Mouse (Mus musculus): ENCODE data around the gene Stx1b. TPM values are rescaled to one million over a fixed set of nuclear protein-coding genes. Genes with fewer than 3 reads are reported as not detected.

The Stx1b gene
- polyA plus RNA-seq (2016; fragmentation: Nextera tagmentation; extraction: Ambion mirVana), result 0.20 and 0.56 TPM in 2 replicates

- 9% methylated on average over 35 of the region's 38 CpGs for WGBS (ENCODE audit: insufficient replicate concordance)
- Histone ChIP-seq H3K9ac (peak within 1 kb of the TSS; percentile 28; the same call in 1 of the 2 replicates), H3K27me3 (replicated peaks) (peaks cover 39% of the 10 kb centered on the region), H3K4me1 (0 out of 2 replicates have a peak, but pooled peaks cover 20% of the 10 kb centered on the region), H3K9me3 (replicated peaks) (no peaks in the 10 kb centered on the region), H3K4me3 (peak within 1 kb of the TSS; percentile 47), H3K4me2 (peak within 1 kb of the TSS; percentile 55), H3K36me3 (no peaks in the 10 kb centered on the region), H3K27ac (no peak within 1 kb of the TSS)
- ATAC-seq, result no peak
These were observed at the start of gene Stx1b, which contains the start of gene Stx4a for GRCm38 (mm10) chr7:127824176-127824871. Gene Stx1b, minus strand, starts transcription at chr7:127824549. Gene Stx4a, plus strand, starts transcription at chr7:127824294.

- no peaks in the 10 kb centered on the region for H3K27me3 ChIP-seq (replicated peaks)
- no peak overlapping the region for H3K4me2 ChIP-seq
- no peak overlapping the region for H3K4me3 ChIP-seq
- H3K9me3 ChIP-seq (replicated peaks), result no peaks in the 10 kb centered on the region
- no peak for ATAC-seq
- no peak overlapping the region for H3K27ac ChIP-seq
- WGBS (ENCODE audit: insufficient replicate concordance), result 63% methylated on average over 5 of the region's 5 CpGs
- H3K36me3 ChIP-seq, result peaks cover 66% of the 10 kb centered on the region
- H3K9ac ChIP-seq, result no peak overlapping the region
- peaks cover 49% of the 10 kb centered on the region for H3K4me1 ChIP-seq
These were observed 45.9 kb upstream of the Stx1b start for GRCm38 (mm10) chr7:127870136-127870821.

GRCm38 (mm10) chr7:127869149-127869810 is 44.9 kb upstream of the Stx1b start:
- Histone ChIP-seq H3K4me3 (no peak overlapping the region), H3K36me3 (peaks cover 74% of the 10 kb centered on the region), H3K4me1 (peaks cover 39% of the 10 kb centered on the region), H3K9ac (no peak overlapping the region), H3K27me3 (replicated peaks) (no peaks in the 10 kb centered on the region), H3K9me3 (replicated peaks) (no peaks in the 10 kb centered on the region), H3K27ac (no peak overlapping the region), H3K4me2 (no peak overlapping the region)
- no peak for ATAC-seq
- WGBS (ENCODE audit: insufficient replicate concordance), result 84% methylated on average over 3 of the region's 3 CpGs

GRCm38 (mm10) chr7:127867641-127868040 is 43.3 kb upstream of the Stx1b start:
- ATAC-seq, result no peak
- Histone ChIP-seq H3K36me3 (peaks cover 62% of the 10 kb centered on the region), H3K9ac (no peak overlapping the region)

GRCm38 (mm10) chr7:127866434-127866833 is 42.1 kb upstream of the Stx1b start:
- 89% methylated on average over 12 of the region's 12 CpGs for WGBS (ENCODE audit: insufficient replicate concordance)
- H3K27ac ChIP-seq, result no peak overlapping the region
- H3K27me3 ChIP-seq (replicated peaks), result no peaks in the 10 kb centered on the region
- no peak overlapping the region for H3K9ac ChIP-seq
- no peak for ATAC-seq
- no peak overlapping the region for H3K4me3 ChIP-seq
- no peak overlapping the region for H3K4me2 ChIP-seq
- H3K4me1 ChIP-seq, result peaks cover 14% of the 10 kb centered on the region
- H3K36me3 ChIP-seq, result peaks cover 52% of the 10 kb centered on the region
- no peaks in the 10 kb centered on the region for H3K9me3 ChIP-seq (replicated peaks)

More at GRCm38 (mm10) chr7:127867641-127868040, 43.3 kb upstream of the Stx1b start:
- peaks cover 25% of the 10 kb centered on the region for H3K4me1 ChIP-seq
- H3K4me2 ChIP-seq, result no peak overlapping the region
- no peak overlapping the region for H3K4me3 ChIP-seq
- H3K27ac ChIP-seq, result no peak overlapping the region
- H3K27me3 ChIP-seq (replicated peaks), result no peaks in the 10 kb centered on the region
- H3K9me3 ChIP-seq (replicated peaks), result no peaks in the 10 kb centered on the region
- 92% methylated on average over 18 of the region's 18 CpGs for WGBS (ENCODE audit: insufficient replicate concordance)

GRCm38 (mm10) chr7:127858258-127858657 is 33.9 kb upstream of the Stx1b start:
- peak; percentile 69 for ATAC-seq
- Histone ChIP-seq H3K4me3 (no peak overlapping the region), H3K4me1 (peaks cover 15% of the 10 kb centered on the region), H3K4me2 (no peak overlapping the region), H3K9ac (no peak overlapping the region), H3K27ac (no peak overlapping the region), H3K9me3 (replicated peaks) (no peaks in the 10 kb centered on the region), H3K27me3 (replicated peaks) (no peaks in the 10 kb centered on the region), H3K36me3 (no peaks in the 10 kb centered on the region)
- WGBS (ENCODE audit: insufficient replicate concordance), result 27% methylated on average over 6 of the region's 6 CpGs

GRCm38 (mm10) chr7:127850906-127851305 is 26.6 kb upstream of the Stx1b start:
- peaks cover 21% of the 10 kb centered on the region for H3K36me3 ChIP-seq
- H3K4me1 ChIP-seq, result peaks cover 14% of the 10 kb centered on the region
- H3K4me3 ChIP-seq, result no peak overlapping the region
- WGBS (ENCODE audit: insufficient replicate concordance), result 59% methylated on average over 5 of the region's 5 CpGs
- no peak overlapping the region for H3K4me2 ChIP-seq
- H3K27me3 ChIP-seq (replicated peaks), result no peaks in the 10 kb centered on the region
- ATAC-seq, result no peak
- no peak overlapping the region for H3K9ac ChIP-seq
- H3K9me3 ChIP-seq (replicated peaks), result no peaks in the 10 kb centered on the region
- no peak overlapping the region; the same call in 1 of the 2 replicates for H3K27ac ChIP-seq

GRCm38 (mm10) chr7:127849973-127850875 is 25.9 kb upstream of the Stx1b start:
- Histone ChIP-seq H3K9me3 (replicated peaks) (no peaks in the 10 kb centered on the region), H3K4me1 (peaks cover 14% of the 10 kb centered on the region), H3K4me3 (no peak overlapping the region), H3K27me3 (replicated peaks) (no peaks in the 10 kb centered on the region), H3K36me3 (peaks cover 24% of the 10 kb centered on the region), H3K9ac (no peak overlapping the region), H3K4me2 (no peak overlapping the region), H3K27ac (peak overlapping the region; percentile 64)
- ATAC-seq, result peak; percentile 48; the same call in 1 of the 2 replicates
- WGBS (ENCODE audit: insufficient replicate concordance), result 39% methylated on average over 6 of the region's 6 CpGs

- peak; percentile 74 for ATAC-seq
- H3K4me2 ChIP-seq, result peak overlapping the region; percentile 98
- H3K9me3 ChIP-seq (replicated peaks), result no peaks in the 10 kb centered on the region
- H3K4me1 ChIP-seq, result peaks cover 17% of the 10 kb centered on the region
- H3K36me3 ChIP-seq, result peaks cover 33% of the 10 kb centered on the region
- no peaks in the 10 kb centered on the region for H3K27me3 ChIP-seq (replicated peaks)
- WGBS (ENCODE audit: insufficient replicate concordance), result under 1% methylated on average over 40 of the region's 40 CpGs
- H3K9ac ChIP-seq, result peak overlapping the region; percentile 80
- peak overlapping the region; percentile 90 for H3K27ac ChIP-seq
- peak overlapping the region; percentile 69 for H3K4me3 ChIP-seq
These were observed 17.8 kb upstream of the Stx1b start for GRCm38 (mm10) chr7:127842001-127842718.

- WGBS (ENCODE audit: insufficient replicate concordance), result under 1% methylated on average over 46 of the region's 46 CpGs
- Histone ChIP-seq H3K4me2 (peak overlapping the region; percentile 98), H3K9ac (peak overlapping the region; percentile 80), H3K4me3 (peak overlapping the region; percentile 69), H3K27ac (peak overlapping the region; percentile 90), H3K36me3 (peaks cover 26% of the 10 kb centered on the region), H3K9me3 (replicated peaks) (no peaks in the 10 kb centered on the region), H3K4me1 (peaks cover 17% of the 10 kb centered on the region), H3K27me3 (replicated peaks) (no peaks in the 10 kb centered on the region)
- peak; percentile 86 for ATAC-seq
These were observed 17.1 kb upstream of the Stx1b start for GRCm38 (mm10) chr7:127841340-127842000.
